Mouse (Mus musculus): ENCODE measurements around the gene Ccdc12.

DNA sequence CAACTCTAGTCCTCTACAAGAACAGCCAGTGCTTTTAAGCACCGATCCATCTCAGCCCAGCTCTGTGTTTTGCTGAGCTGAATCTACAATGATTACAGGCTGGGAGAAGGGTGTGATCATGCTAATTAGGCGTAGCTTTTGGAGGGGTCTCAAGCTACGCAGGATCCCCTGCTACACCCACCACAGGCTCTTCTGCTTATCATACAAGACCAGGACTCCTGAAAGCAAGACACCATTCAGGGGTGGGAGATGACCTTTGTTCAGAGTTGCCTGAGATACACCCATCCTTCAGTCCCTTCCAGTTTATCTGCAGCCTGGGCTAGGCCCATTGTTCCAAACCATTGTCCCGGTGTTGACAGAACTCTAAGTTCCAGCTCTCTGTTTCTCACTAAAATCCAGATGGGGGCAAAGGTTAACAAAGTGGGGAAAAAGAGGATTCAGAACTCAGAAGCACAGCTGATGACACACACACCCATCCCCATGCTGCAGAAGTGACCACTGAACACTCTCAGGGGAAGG lies 96.7 kb downstream of the Ccdc12 start:
- TF ChIP-seq POLR2A (IDR thresholded peaks at IDR 0.05; ENCODE audit: low read depth, low read length), result no peak
- no peak for TF ChIP-seq CTCF (IDR thresholded peaks at IDR 0.05; ENCODE audit: borderline replicate concordance, insufficient read depth, low read length)
